Mouse (Mus musculus) kidney, adult 8-10 months (tissue): ENCODE data around the gene Mmadhc.

Experiments
- DNase-seq, 2 experiments: peaks; one replicate each; pipeline ENCODE4 v3.0.0; 2022

The Mmadhc gene

DNA sequence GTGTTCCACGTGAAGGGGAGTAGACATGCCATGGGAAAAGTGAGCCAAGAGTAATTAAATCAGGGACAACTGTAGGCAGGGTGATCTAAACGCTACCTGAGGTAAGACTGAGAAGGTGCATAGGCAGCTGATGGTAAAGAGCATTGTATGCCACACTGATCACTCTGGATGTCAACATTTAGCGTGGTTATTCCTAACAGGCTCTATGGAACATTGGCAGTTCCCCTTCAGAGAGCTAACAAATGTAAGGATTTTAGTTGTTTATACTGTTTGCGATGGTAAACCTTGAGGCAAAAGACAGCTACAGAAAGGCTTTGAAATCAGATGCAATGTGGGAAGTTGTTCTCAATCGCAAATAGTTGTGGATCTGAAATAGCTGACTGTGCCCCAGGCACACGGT, 32.5 kb downstream of the Mmadhc start:
- DNase-seq = no peak

GRCm38 (mm10) chr2:50254955-50255354, 41.6 kb downstream of the Mmadhc start:
- no peak for DNase-seq

DNA sequence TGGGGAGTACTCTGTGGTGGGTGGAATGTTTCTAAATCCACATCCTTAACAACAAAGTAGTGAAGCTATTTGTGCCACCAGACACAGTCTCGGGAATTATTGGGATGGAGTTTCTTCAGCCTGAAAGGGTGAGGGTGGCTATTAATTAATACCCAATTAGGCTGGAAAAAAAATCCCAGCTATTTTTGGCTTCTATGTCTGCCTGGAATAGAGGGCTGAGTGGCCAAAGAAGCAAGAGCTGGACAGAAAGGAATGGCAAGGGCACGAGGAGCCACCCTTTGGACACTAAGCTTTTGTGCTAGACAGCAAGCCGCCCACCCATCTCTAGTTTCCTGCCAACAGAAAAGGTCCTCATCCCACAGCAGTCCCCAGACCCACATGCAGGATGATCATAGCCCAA, 48.0 kb downstream of the Mmadhc start:
- DNase-seq = no peak

DNA sequence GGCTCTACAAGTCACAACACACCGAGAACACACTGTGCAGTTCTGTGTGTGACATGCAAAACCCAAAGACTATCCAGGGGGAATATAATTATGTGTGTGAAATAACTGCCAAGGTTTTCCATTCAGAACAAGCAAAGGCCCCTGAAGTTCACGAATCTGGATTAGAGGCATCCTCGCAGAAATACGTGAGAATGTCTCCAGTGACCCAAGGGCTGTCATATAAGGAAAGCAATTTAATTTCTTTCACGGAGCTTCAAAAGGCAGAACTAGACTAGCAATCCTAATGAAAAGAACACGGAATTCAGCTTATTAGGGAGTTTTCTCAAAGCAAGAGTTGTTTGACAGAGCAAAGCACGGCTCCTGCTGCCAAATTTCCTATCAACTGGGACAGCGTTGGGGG, 63.1 kb downstream of the Mmadhc start:
- DNase-seq = no peak
